Mouse (Mus musculus) kidney, adult 8-10 months (tissue): ENCODE measurements at regions not wholly inside any gene's neighbourhood (a gene's known extent, or its start where the extent isn't known, plus 50 kb on each side); places are given as distances from the start of the nearest gene placed in this dataset.

ENCODE experiments used
- DNase-seq, 2 experiments: peaks; one replicate each; pipeline ENCODE4 v3.0.0; 2022

DNA sequence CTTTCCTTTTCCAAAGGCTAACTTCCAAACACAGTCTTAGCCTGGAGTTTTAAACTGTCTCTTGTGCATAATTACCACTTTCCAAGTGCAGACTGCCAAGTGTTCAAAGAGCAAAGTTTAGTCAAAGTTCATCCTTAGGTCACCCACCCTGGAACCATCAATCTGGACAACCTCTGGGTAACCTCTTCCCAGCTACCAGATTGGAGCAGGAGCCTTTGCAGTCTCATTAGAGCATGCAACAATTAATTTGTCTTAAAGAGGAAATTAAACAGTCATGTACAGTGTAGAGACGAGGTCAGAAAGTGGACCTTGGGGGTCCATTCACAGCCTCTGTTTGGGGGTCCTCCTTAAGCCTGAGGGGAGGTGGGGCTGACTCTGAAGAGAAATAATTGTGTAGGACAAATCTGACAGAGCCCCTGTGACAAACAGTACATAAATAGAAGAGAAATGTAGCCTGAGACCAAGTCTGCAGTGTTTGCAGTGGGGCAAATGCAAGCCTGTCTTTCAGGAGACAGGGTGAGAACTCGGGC is 292.9 kb downstream of the Tmem161b start:
- peak; percentile 6 to 26 for DNase-seq
